Mouse (Mus musculus) brain, adult 2 months (tissue): ENCODE data around the gene Insm1.

Experiments used
- DNase-seq: peaks from one replicate; pipeline ENCODE4 v3.0.0; 2011; ENCODE audit warnings: low read depth, low spot score

The Insm1 gene

GRCm38 (mm10) chr2:146262215-146262614 lies 40.5 kb downstream of the Insm1 start:
- DNase-seq, result no peak

GRCm38 (mm10) chr2:146262966-146263365 lies 41.2 kb downstream of the Insm1 start:
- no peak for DNase-seq

DNA sequence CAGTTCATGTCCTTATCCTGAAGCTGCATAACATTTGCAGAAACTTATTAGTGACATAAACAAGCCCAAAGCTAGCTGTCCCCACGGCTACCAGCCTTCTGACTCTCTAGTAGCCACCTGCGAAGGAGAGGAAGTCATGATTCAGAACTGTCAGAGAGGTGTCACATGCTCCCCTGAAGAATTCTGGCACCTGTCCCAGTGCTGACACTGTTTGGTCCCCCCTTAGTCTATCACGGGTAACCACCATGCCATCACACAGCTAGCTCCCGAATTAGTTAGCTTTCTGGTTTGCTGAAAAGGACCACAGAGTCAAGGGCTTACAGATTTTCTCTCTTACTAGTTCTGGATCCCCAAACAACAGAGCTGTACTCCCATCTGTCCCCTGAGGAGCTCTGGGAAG lies 43.3 kb downstream of the Insm1 start:
- no peak for DNase-seq

- DNase-seq, result no peak
These were observed 44.8 kb downstream of the Insm1 start for GRCm38 (mm10) chr2:146266539-146266938.
